Mouse (Mus musculus) urinary bladder, adult 2 months (tissue): ENCODE measurements around the gene Cebpg. TPM values are rescaled to one million over a fixed set of nuclear protein-coding genes. Genes with fewer than 3 reads are reported as not detected.

Source experiments
- DNase-seq: peaks from one replicate; pipeline ENCODE4 v3.0.0; 2022; ENCODE audit warnings: low spot score
- polyA plus RNA-seq: library from polyadenylated mRNA; depleted of rRNA; stranded (reverse); fragments of >200 nt; gene quantifications from 2 replicates; pipeline ENCODE4 v1.2.3, GENCODE M21; 2012; rRNA removed

Gene Cebpg
- polyA plus RNA-seq, 1 experiment: 30.3 TPM

DNA sequence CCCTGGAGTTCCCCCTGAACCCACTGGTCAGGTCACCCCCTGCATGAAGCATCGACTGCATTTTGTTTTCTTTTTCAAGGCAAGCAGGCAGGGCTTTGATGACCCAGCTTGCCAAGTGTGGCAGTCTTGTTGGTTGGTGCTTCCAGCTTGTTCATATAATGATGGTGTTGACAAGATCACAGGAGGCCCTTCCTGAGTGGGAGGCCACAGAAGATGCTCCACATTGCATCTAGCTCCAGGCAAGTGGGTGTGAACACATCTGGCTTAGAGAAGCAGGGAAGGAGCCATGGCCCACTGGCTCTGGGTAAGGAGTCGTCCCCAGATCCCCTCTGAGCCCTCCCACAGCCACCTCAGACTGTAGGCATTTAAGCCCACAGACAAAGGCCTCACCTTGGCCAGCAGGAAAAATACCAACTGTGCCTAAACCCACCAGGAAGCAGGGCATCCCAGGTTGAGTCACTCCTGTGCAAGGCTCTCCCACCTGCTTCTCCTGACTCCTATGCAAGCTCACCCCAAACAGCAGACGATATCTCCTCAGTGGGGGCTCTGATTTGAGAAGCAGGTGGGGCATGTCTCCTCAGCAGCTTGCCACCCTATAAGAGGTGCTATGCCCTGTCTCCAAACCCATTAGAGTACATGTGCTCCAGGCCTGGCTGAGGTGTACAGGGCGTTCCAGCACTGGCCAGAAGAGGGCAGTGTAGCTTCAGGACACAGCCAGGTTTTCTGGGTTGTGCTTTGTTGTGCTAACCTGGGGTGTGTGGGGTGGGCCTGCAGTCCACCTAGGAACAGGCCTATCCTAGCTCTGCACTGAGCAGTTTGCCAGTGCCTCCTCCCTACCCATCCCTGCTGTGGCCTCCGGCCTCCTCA lies 30.7 kb downstream of the Cebpg start:
- peak; percentile 65 for DNase-seq

DNA sequence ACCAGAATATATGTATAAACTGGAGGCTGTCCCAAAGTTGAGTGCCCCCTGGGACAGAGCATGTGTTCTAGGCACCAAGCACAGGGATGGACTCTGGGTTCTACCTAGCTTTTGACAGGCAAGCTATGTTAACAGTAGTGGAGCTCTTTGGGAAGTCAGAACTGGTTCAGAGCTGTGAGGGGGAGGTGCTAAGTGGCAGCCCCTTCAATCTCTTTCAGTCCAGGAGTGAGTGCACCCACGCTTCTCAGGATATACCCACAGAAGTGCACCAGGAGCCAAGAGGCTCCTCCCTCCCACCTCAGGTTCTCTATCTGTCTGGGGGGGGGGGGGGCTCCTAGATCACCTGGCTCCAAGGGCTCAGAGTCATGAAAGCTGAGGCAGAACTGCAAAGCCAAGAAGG lies 31.9 kb downstream of the Cebpg start:
- DNase-seq: no peak

DNA sequence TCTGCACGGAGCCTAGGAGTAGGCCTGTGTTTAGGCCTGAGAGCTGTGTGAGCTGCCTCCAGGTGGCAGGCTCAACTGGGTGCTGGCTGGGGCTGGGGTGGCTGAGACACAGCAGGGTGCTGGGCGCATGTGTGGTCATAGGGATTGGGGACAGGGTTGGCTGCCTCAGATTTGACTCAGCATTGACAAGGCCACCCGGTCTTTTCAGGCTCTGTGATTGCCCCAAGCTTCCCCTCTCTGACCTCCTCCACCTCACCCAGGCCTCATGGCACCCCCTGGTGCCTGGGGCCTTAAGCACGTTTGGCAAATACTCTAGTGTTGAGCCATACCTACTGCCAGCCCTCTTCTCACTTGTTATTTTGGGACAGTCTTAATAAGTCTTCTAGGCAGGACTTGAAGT lies 33.1 kb downstream of the Cebpg start:
- DNase-seq: no peak

DNA sequence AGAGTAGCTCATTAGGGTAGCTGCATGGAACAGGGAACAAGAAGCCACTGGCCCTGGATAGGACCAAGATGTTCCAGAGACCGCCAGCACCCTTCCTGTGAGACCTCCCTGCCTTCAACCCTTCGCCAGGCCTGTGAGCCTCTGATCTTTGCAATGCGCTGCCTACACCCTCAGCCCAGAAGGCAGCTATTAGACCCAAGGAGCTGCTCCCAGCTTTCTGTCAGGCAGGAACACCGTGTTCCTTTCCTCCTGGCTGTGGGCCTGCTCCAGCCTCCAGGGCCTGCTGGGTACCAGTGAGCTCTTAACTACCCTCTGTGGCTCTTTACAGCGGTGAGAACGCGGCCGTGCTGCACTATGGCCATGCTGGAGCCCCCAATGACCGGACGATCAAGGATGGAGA lies 35.0 kb downstream of the Cebpg start:
- no peak for DNase-seq

DNA sequence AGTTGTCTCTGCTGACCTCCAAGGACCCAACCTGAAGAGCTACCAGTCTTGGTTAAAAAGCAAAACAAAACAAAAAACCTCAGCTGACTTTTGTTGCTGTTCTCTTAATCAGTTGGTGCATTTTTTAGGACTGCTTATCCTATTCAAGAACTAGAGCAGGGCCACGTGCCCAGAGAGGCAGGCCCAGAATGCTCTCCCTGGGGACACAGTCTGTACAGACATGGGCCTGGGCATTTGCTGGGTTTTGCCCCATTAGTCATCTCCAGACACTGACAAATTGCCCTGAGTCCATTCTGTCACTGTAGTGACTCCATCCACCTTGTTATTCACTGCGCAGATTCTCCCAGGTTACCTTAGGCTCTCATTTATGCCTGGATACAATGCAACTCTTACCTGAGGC lies 41.1 kb downstream of the Cebpg start:
- no peak for DNase-seq

DNA sequence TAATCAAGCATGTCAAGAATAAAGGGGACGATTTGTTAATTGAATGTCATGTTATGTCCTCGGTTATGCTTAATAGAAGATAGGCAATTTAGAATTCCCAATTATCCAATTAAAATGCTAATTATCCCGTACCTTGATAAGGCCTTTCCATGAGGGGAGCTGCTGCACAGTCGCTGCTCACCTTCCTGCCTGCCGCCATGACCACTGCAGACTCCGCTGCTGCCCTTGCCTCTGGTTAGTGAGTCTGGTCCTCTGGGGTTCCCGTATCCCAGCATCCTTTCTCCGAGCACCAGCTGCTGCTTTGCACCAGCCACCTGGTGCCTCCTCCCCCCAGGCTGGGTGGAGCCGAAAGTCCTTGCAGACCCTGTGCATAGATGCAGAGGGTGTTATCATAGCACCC lies 43.1 kb downstream of the Cebpg start:
- DNase-seq: no peak

DNA sequence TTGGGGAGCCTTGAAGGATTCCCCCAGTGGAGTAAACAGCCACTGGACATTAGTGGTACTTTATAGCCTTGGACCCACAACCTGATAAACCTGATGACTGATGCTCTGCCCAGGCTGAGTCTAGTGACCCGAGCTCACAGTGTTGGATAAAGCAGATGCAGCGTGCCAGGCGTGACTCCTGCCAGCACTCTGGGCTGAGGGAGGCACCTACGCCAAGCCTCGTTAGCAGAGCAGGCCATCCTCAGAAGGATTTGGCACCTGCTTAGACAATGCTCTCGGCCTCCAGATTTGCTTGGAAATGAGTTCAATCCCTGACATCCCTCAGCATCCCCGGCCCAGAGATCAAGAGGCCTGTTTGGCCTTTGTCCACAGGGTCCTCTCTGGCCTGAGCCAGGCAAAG lies 49.7 kb downstream of the Cebpg start:
- DNase-seq: no peak

DNA sequence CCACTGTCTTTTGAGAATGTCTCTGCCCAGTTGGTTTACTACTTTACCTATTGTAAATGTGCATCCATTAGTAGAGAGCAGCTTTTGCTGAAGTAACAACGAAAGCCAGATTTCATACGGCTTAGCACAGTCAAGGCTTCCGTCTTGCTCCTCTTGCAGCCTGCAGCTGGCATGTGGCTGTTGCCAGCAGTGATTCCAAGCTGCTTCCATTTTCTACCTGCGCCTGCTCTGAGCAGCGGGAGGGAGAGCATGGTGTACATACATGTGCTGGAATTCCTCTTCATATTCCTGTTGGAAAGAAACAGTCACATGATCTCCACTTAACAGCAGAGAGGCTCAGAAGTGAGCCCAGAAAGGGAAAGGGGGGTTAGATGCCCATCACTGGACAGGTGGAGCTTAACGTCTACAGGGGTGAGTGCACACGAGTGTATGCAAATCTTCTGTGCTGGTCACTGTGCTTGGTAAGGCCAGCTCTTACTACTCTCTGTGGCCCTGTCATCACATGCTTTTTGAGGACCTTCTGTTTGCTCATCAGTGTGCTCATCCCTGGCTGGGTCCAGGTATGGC lies 53.1 kb downstream of the Cebpg start:
- no peak for DNase-seq

DNA sequence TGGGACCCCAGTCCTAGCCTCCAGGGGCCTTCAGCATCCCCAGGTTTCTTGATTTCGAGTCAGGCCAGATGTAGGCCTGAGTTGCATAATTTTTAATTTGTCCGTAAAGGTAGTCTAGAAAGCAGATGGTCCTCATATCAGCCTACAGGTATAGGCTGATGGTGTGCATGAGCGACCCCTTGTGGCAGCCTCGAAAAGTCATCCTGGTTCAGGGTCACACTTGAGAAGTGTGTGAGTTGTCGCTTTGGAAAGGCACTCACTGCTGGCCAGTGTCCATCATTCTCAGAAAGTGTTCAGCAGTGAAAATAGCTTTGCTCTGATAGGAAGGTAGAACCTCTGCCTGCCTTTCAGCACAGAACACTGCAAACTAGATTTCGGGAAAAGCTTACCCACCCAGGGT lies 55.5 kb downstream of the Cebpg start:
- no peak for DNase-seq

Other genes with a start within 250 kb of the Cebpg start
- gene Chst8, start 243.9 kb downstream of the Cebpg start, polyA plus RNA-seq: 3.1 and 3.5 TPM in 2 replicates
- 53.7 and 63.9 TPM in 2 replicates for gene Pepd, start 144.2 kb downstream of the Cebpg start, polyA plus RNA-seq
- gene Cebpa, start 62.7 kb upstream of the Cebpg start, polyA plus RNA-seq: 28.5 and 31.0 TPM in 2 replicates
- 3.7 and 7.7 TPM in 2 replicates for gene Slc7a10, start 129.8 kb upstream of the Cebpg start, polyA plus RNA-seq
- gene Lrp3, start 158.9 kb upstream of the Cebpg start, polyA plus RNA-seq: 13.3 and 19.3 TPM in 2 replicates